Mouse (Mus musculus) olfactory bulb, adult 2 months (tissue): Measurements from ENCODE around the gene Synpo2.

Source experiments
- CTCF ChIP-seq: fragments of 200-500 bp; IDR thresholded peaks from 2 replicates; pipeline ENCODE4 v1.5.1; 2012; ENCODE audit warnings: low read depth, mild to moderate bottlenecking, low read length, moderate library complexity; ENCODE audit not compliant: insufficient read depth
- POLR2A ChIP-seq: fragments of 200-500 bp; IDR thresholded peaks from 2 replicates; pipeline ENCODE4 v1.6.1; 2012; ENCODE audit warnings: mild to moderate bottlenecking, low read depth, low read length, moderate library complexity; ENCODE audit not compliant: insufficient read depth

DNA sequence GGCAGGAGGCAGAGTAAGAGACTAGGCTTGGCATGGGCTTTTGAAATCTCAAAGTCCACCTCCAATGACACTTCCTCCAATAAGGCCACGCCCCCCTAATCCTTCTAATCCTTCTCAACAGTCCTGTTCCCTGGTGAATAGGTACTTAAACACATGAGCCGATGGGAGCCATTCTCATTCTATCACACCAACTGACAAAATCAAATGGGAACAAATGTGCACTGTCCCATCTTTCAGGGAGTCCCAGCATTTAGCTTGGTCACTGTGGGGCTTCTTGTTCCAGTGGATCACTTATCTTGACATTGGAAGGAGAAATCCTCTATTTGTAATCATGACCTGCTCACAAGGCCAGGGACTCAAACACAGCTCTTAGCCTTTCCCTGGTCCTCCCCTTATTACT lies 4.3 kb downstream of the Synpo2 start:
- no peak for TF ChIP-seq CTCF
- TF ChIP-seq POLR2A = no peak
